Mouse (Mus musculus): ENCODE data around the gene A930033H14Rik. TPM values are rescaled to one million over a fixed set of nuclear protein-coding genes. Genes with fewer than 3 reads are reported as not detected.
A peak's percentile ranks its signal among the peaks of the same experiment; 100 is the strongest.

Gene A930033H14Rik
- polyA plus RNA-seq, 1 experiment from 2014 or later = 1.1 TPM

- no peaks in the 10 kb centered on the region for H3K27me3 ChIP-seq (replicated peaks; ENCODE audit: control insufficient read depth, insufficient read depth, low read length)
- no peaks in the 10 kb centered on the region for H3K9me3 ChIP-seq (ENCODE audit: control insufficient read depth, low read length)
- H3K27ac ChIP-seq (ENCODE audit: low read length) = no peak overlapping the region
- H3K4me2 ChIP-seq (ENCODE audit: low read length) = no peak overlapping the region
- peak; percentile 26; the same call in 1 of the 2 replicates for ATAC-seq
- H3K36me3 ChIP-seq (ENCODE audit: control insufficient read depth, insufficient read depth) = no peaks in the 10 kb centered on the region
- H3K9ac ChIP-seq (replicated peaks; ENCODE audit: low read depth, low read length) = no peak overlapping the region
- H3K4me3 ChIP-seq (replicated peaks; ENCODE audit: low read length) = no peak overlapping the region
- H3K4me1 ChIP-seq (replicated peaks; ENCODE audit: control insufficient read depth, insufficient read depth, low read length) = 0 out of 2 replicates have a peak, but pooled peaks cover 8% of the 10 kb centered on the region
- WGBS = 86% methylated on average over 17 of the region's 17 CpGs
Observed at GRCm38 (mm10) chr10:69252112-69253074, 39.5 kb upstream of the A930033H14Rik start.

GRCm38 (mm10) chr10:69251254-69251653, 38.4 kb upstream of the A930033H14Rik start:
- H3K4me1 ChIP-seq (replicated peaks; ENCODE audit: control insufficient read depth, insufficient read depth, low read length) = 0 out of 2 replicates have a peak, but pooled peaks cover 8% of the 10 kb centered on the region
- ATAC-seq = no peak
- no peaks in the 10 kb centered on the region for H3K9me3 ChIP-seq (ENCODE audit: control insufficient read depth, low read length)
- no peak overlapping the region for H3K4me3 ChIP-seq (replicated peaks; ENCODE audit: low read length)
- WGBS = 92% methylated on average over 6 of the region's 6 CpGs
- no peak overlapping the region for H3K4me2 ChIP-seq (ENCODE audit: low read length)
- H3K9ac ChIP-seq (replicated peaks; ENCODE audit: low read depth, low read length) = no peak overlapping the region
- no peaks in the 10 kb centered on the region for H3K27me3 ChIP-seq (replicated peaks; ENCODE audit: control insufficient read depth, insufficient read depth, low read length)
- no peak overlapping the region for H3K27ac ChIP-seq (ENCODE audit: low read length)
- H3K36me3 ChIP-seq (ENCODE audit: control insufficient read depth, insufficient read depth) = no peaks in the 10 kb centered on the region

GRCm38 (mm10) chr10:69248261-69249160, 35.6 kb upstream of the A930033H14Rik start:
- H3K27ac ChIP-seq (ENCODE audit: low read length) = no peak overlapping the region
- 90% methylated on average over 29 of the region's 29 CpGs for WGBS
- H3K9me3 ChIP-seq (ENCODE audit: control insufficient read depth, low read length) = no peaks in the 10 kb centered on the region
- H3K27me3 ChIP-seq (replicated peaks; ENCODE audit: control insufficient read depth, insufficient read depth, low read length) = no peaks in the 10 kb centered on the region
- no peak for ATAC-seq
- H3K9ac ChIP-seq (replicated peaks; ENCODE audit: low read depth, low read length) = no peak overlapping the region
- 0 out of 2 replicates have a peak, but pooled peaks cover 5% of the 10 kb centered on the region for H3K4me1 ChIP-seq (replicated peaks; ENCODE audit: control insufficient read depth, insufficient read depth, low read length)
- no peaks in the 10 kb centered on the region for H3K36me3 ChIP-seq (ENCODE audit: control insufficient read depth, insufficient read depth)
- H3K4me3 ChIP-seq (replicated peaks; ENCODE audit: low read length) = no peak overlapping the region
- H3K4me2 ChIP-seq (ENCODE audit: low read length) = no peak overlapping the region

GRCm38 (mm10) chr10:69247311-69248033, 34.6 kb upstream of the A930033H14Rik start:
- Histone ChIP-seq H3K4me3 (replicated peaks; ENCODE audit: low read length) (no peak overlapping the region), H3K9ac (replicated peaks; ENCODE audit: low read depth, low read length) (no peak overlapping the region), H3K27me3 (replicated peaks; ENCODE audit: control insufficient read depth, insufficient read depth, low read length) (no peaks in the 10 kb centered on the region), H3K27ac (ENCODE audit: low read length) (no peak overlapping the region), H3K4me1 (replicated peaks; ENCODE audit: control insufficient read depth, insufficient read depth, low read length) (no peaks in the 10 kb centered on the region), H3K36me3 (ENCODE audit: control insufficient read depth, insufficient read depth) (no peaks in the 10 kb centered on the region), H3K9me3 (ENCODE audit: control insufficient read depth, low read length) (no peaks in the 10 kb centered on the region), H3K4me2 (ENCODE audit: low read length) (no peak overlapping the region)
- 97% methylated on average over 7 of the region's 7 CpGs for WGBS
- ATAC-seq = no peak

- no peak for ATAC-seq
- H3K9me3 ChIP-seq (ENCODE audit: control insufficient read depth, low read length) = no peaks in the 10 kb centered on the region
- no peak overlapping the region for H3K4me3 ChIP-seq (replicated peaks; ENCODE audit: low read length)
- H3K4me2 ChIP-seq (ENCODE audit: low read length) = no peak overlapping the region
- WGBS = 90% methylated on average over 3 of the region's 3 CpGs
- no peaks in the 10 kb centered on the region for H3K4me1 ChIP-seq (replicated peaks; ENCODE audit: control insufficient read depth, insufficient read depth, low read length)
- H3K9ac ChIP-seq (replicated peaks; ENCODE audit: low read depth, low read length) = no peak overlapping the region
- no peaks in the 10 kb centered on the region for H3K27me3 ChIP-seq (replicated peaks; ENCODE audit: control insufficient read depth, insufficient read depth, low read length)
- H3K36me3 ChIP-seq (ENCODE audit: control insufficient read depth, insufficient read depth) = no peaks in the 10 kb centered on the region
- no peak overlapping the region for H3K27ac ChIP-seq (ENCODE audit: low read length)
Observed at GRCm38 (mm10) chr10:69246762-69247161, 33.9 kb upstream of the A930033H14Rik start.

- Histone ChIP-seq H3K9ac (replicated peaks; ENCODE audit: low read depth, low read length) (no peak overlapping the region), H3K4me1 (replicated peaks; ENCODE audit: control insufficient read depth, insufficient read depth, low read length) (no peaks in the 10 kb centered on the region), H3K9me3 (ENCODE audit: control insufficient read depth, low read length) (no peaks in the 10 kb centered on the region), H3K36me3 (ENCODE audit: control insufficient read depth, insufficient read depth) (no peaks in the 10 kb centered on the region), H3K4me2 (ENCODE audit: low read length) (no peak overlapping the region), H3K27ac (ENCODE audit: low read length) (no peak overlapping the region), H3K27me3 (replicated peaks; ENCODE audit: control insufficient read depth, insufficient read depth, low read length) (no peaks in the 10 kb centered on the region), H3K4me3 (replicated peaks; ENCODE audit: low read length) (no peak overlapping the region)
- 83% methylated on average over 10 of the region's 10 CpGs for WGBS
- ATAC-seq = no peak
Observed at GRCm38 (mm10) chr10:69245906-69246668, 33.2 kb upstream of the A930033H14Rik start.

- Histone ChIP-seq H3K4me3 (replicated peaks; ENCODE audit: low read length) (no peak overlapping the region), H3K27me3 (replicated peaks; ENCODE audit: control insufficient read depth, insufficient read depth, low read length) (no peaks in the 10 kb centered on the region), H3K9me3 (ENCODE audit: control insufficient read depth, low read length) (no peaks in the 10 kb centered on the region), H3K4me1 (replicated peaks; ENCODE audit: control insufficient read depth, insufficient read depth, low read length) (no peaks in the 10 kb centered on the region), H3K4me2 (ENCODE audit: low read length) (no peak overlapping the region), H3K36me3 (ENCODE audit: control insufficient read depth, insufficient read depth) (no peaks in the 10 kb centered on the region), H3K27ac (ENCODE audit: low read length) (no peak overlapping the region), H3K9ac (replicated peaks; ENCODE audit: low read depth, low read length) (no peak overlapping the region)
- WGBS = 94% methylated on average over 4 of the region's 4 CpGs
- no peak for ATAC-seq
Observed at GRCm38 (mm10) chr10:69245151-69245550, 32.3 kb upstream of the A930033H14Rik start.

GRCm38 (mm10) chr10:69240530-69240929, 27.6 kb upstream of the A930033H14Rik start:
- Histone ChIP-seq H3K27ac (ENCODE audit: low read length) (no peak overlapping the region), H3K9ac (replicated peaks; ENCODE audit: low read depth, low read length) (no peak overlapping the region), H3K4me2 (ENCODE audit: low read length) (no peak overlapping the region), H3K27me3 (replicated peaks; ENCODE audit: control insufficient read depth, insufficient read depth, low read length) (no peaks in the 10 kb centered on the region), H3K36me3 (ENCODE audit: control insufficient read depth, insufficient read depth) (no peaks in the 10 kb centered on the region), H3K4me3 (replicated peaks; ENCODE audit: low read length) (no peak overlapping the region), H3K4me1 (replicated peaks; ENCODE audit: control insufficient read depth, insufficient read depth, low read length) (0 out of 2 replicates have a peak, but pooled peaks cover 3% of the 10 kb centered on the region), H3K9me3 (ENCODE audit: control insufficient read depth, low read length) (peaks cover 4% of the 10 kb centered on the region; the same call in 1 of the 2 replicates)
- ATAC-seq = no peak
- 90% methylated on average over 2 of the region's 2 CpGs for WGBS
